Mouse (Mus musculus): Measurements from ENCODE around the gene Derl3.
"Not testable (repeated sequence)": the region's sequence is repeated elsewhere in the genome, so short reads cannot be mapped to it uniquely, and the experiment has no call there.

Gene Derl3

DNA sequence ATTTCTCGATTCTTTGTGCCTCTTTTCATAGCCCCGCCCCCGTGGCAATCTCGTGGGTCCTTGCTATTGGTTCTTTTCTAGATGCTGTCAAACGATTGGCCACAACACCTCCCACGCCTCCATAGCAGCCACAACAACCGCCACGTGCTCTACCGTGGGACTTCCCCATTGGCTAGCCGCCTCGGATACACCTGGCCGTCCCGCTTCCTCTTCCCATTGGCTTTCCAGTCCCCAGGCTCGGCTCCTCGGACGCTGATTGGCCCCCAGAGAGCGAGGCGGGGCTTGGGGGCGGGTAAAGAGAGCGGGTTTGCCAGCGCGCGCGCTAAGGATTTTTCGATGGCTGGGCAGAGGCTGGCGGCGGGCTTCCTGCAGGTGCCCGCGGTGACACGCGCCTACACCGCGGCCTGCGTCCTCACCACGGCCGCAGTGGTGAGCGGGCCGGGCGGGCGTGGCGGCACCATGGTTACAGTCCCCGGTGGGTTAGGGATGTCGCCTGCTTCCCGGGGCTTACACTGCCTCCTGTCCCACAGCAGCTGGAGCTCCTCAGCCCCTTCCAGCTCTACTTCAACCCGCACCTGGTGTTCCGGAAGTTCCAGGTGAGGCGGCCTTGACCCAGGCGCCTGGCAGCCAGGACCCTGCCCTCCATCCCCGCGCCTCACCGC is at the start of gene Derl3:
TSS of gene Derl3 (plus strand) at position 325 of the 662 bp plus-strand sequence.
- peak; percentile 94 for DNase-seq

DNA sequence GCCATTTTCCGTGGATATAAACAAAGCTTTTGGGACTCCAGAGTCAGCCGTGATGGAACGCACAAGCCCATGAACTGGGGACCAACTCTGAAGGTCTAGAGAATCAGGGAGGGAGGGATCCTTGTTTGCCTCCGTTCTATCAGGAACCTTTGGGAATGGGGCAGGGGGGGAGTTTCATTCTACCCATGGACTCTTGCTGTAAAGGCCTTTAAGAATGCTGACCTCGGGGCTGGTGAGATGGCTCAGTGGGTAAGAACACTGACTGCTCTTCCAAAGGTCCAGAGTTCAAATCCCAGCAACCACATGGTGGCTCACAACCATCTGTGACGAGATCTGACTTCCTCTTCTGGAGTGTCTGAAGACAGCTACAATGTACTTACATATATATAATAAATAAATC is 49.3 kb upstream of the Derl3 start:
- not testable (repeated sequence) for DNase-seq

DNA sequence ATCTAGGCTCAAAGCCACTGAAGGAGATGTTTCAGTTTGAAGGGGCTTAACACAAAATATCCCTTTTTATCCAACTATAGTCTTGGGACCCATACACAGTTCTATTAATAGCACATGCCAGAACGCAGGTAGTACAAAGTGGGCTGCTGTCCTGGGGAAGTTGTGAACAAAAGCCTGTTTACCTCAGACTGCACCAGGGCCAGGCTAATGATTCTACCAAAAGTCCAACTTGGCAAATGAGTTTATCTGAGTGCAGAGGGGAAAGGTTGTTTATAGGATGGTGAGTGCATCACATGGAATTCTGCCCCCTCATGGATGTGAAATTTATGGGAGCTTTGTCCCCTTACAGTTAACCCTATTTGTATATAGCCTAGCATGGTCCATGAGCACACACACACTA is 48.4 kb upstream of the Derl3 start:
- no peak for DNase-seq

DNA sequence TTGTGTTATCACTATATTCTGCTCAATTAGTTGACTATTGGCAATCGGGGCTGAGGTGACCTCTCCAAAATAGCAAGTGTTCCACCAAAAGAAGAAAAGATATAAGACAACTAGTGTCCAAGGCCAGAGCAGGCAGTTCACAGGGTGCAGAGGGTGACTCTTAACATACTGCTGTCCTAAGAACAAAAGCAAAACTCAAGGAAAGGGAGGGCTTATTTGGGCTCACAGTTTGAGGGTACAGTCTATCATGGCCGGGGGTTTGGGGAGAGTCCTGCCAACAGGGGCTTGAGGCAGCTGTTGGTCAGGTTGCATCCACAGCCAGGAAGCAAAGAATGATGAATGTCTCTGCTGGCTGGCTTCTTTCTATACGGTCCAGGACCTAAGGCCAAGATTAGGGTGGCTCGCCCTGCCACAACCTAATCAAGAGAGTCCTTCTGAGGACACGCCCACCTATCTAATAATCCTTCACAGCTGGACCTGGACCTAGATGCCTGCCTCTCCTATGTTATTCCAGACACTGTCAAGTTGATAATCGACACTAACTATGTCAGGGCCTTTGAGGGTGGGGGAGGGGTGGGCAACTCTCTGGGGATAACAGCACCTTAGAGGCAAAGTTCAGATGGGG is 47.8 kb upstream of the Derl3 start:
- DNase-seq: no peak

DNA sequence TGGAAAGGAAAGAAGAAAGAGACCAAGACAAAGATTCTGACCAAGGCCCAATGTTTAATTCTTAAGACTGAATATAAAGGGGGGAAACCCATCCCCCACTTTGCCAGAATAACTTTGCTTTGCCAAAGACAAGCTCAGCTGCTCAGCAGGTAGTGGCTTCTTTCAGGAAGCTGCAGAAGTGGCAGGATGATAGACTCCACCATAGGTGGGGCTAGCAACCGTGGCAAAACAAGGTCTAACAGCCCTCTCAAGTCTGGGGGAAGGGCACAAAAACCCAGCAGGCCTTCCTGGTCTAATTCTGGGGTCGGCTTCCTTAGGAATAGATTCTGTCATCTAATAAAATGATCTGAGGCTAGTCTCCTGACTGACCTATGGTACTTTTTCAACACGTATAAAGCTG is 44.8 kb upstream of the Derl3 start:
- no peak for DNase-seq

DNA sequence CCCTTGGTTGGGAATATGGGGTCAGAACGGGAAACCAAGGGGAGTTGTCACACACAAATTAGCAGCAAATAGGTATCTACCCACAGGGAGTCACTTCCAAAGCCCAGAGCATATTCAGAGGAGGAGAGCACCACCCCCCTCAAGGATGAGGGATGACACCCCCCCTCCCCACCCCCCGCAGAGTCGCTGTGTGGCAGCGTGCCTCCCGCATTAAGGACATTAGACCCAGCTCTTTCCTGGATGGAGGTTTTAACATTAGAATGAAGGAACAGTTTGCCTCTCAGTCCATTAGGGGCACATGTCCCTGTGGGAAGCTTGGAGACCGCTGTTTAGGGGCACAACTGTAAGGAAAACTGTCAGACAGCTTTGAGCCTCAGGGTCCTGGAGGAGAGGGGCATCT is 42.1 kb upstream of the Derl3 start:
- DNase-seq: no peak

DNA sequence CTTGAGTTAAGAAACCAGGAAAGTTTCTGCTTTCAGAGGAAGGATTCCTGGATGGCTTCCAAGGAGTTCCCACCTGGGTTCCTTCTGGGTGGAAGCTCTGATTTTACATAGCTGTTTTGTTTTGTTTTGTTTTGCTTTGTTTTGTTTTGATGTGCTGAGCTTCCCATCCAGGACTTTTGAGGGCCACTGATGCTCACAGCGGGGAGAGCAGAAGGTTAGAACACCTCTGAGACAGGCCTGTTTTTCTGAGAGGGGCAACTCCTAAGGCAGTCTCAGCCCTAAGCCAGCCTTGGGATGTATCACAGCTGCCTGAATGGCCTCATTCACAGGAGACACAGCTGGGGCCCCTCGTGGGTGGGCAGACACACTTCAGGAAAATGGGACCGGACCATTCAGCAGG is 41.5 kb upstream of the Derl3 start:
- DNase-seq: no peak

DNA sequence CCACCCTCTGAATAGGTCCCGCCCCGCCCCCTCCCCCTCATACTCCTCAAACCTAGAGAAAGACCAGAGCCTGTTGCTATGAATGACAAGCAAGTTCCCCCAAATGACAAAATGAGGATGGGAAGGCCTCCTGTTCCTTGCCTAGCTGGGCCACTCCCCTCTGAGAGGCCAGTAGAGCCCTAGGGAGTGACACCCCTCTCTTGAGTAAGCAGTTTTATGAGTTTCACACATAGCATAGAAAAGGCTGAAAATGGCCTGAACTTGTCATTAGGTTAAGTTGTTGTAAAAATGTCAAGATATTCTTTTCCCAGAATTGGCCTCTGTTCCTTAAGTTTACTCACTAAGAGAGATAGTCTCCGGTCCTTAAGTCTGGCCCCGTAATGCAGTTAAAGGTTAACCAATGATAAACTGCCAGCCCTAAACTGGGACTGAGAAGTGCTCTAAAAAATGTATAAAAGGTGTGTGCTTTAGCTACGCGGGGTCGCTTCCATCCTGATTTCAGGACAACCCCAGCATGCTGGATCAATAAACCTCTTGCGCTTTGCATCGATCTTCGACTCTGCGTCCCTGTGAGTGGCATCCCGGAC is 40.6 kb upstream of the Derl3 start:
- DNase-seq: no peak

DNA sequence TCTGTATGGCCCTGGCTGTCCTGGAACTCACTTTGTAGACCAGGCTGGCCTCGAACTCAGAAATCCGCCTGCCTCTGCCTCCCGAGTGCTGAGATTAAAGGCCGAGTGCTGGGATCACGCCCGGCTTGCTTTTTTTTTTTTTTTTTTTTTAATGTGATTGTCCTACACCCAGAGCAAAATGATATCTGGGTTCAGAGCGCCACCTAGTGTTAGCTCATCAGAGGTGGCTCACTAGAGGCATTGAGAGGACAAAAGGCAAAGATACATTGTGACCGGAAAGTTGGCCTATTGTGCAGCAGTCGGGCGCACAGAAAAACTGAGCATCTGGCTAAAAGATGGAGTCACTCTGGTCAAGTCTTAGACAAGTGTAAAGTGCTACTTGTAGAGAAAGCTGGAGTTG is 39.8 kb upstream of the Derl3 start:
- peak; percentile 90 for DNase-seq

DNA sequence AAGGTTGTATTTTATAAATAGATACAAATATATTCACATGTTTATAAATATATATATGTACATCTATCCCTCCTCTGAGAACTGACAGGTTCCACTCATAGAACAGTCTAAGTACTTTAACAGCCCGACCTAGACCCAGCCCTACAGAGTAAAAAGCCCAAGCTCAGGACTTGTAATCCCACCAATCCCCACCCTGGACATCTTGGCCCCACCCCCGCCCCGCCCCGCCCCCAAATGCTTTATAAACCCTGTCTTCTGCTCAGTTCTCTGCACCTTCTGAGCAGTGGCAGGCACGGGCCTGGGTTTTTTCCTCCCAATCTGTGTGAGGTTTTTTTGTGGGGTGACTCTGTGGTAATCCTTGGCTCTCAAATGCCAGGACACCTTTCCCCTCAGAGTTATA is 39.1 kb upstream of the Derl3 start:
- no peak for DNase-seq

DNA sequence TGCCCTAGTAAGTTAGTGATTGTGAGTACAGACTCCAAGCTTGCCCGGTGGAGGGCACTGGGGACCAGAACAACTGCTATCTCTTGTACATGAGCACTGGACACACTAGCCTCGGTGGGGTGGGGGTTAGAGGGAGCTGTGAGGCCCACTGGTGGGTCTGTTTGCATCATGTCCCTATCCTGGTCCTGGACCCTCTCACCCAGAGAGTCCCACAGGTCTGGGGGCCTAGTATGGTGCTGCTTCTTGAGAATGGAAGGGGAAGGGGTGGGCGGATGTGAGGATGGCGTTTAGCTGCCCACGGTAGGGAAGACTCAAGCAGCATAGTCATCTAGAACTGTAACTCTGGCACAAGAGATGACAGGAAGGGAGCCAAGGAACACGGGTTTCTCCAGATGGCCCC is 38.4 kb upstream of the Derl3 start:
- DNase-seq: no peak

DNA sequence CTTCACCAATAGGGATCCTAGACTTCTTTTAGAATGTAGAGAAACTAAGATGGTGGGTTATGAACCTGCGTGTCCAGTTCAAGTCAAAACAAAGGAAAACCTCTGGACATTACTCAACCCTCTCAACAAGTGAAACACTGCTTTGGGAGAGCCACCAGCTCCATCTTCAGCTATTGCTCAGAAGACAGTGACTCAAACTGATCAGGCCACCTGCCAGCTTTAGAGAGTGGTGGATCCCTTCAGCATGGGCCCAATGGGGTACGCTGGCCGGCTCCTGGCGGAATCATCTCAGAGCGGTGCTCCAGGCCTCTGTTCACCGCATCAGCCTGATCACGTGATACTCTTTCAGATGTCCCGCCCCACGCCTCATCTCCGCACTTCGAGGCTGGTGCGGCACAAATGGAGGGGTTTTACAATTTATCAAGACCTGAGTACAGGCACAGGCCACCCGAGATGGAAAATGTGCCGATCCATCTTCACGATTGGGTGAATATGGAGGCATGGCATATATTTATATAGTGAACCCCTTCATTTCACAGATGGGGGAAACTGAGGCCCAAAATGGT is 37.7 kb upstream of the Derl3 start:
- no peak for DNase-seq

DNA sequence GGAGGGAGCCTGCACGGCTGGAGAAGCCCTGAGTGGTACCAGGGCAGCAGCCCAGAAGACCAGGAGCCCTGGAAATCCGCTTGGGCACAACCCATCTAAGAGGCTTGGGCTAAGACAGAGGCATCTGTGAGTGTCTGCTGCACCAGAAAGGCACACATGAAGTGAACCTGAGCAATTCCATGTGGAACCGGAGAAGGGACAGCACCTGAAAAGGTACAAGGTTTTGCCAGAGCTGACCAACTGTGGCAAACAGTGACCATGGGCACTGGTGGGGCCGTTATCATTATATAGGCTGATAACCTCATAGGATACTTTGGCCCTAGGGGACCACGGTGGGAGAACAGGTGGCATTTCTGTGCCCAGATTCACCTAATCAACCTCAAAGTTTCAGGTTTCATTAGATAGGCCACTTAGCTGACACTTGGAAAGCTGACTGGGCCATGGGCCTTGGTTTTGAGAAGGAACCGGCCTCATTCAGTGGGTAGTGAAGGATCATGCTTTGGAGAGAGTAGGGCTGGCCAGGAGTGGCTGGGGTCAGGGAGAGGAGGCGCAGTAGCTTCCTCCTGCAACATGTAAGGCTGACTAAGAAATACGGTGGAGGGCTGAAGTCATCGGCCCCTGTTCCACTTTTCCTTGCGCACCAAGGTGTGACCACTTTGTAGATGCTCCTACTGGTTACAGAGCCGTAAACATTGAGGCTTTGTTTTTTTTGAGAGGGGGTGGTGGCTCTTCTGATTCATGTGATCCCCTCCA is 36.9 kb upstream of the Derl3 start:
- no peak for DNase-seq

DNA sequence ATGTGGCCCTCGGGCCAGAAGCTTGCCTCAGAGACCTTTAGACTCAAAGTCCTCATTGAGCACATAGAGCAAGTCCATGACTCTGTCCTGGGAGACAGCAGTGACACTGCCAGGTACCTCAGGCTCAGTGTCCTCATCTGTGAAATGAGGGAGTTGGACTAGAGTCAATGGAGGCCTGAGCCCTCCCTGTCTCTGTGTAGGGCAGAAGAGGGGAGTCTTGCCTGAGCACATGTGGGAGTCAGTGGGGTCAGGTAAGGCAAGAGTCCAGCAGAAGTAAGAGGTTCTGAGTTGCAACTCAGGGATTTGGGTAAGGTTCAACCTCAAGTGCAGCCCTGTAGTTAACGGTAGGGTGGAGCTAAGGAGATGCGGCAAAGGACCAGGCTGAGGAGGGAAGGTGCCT is 36.2 kb upstream of the Derl3 start:
- no peak for DNase-seq

DNA sequence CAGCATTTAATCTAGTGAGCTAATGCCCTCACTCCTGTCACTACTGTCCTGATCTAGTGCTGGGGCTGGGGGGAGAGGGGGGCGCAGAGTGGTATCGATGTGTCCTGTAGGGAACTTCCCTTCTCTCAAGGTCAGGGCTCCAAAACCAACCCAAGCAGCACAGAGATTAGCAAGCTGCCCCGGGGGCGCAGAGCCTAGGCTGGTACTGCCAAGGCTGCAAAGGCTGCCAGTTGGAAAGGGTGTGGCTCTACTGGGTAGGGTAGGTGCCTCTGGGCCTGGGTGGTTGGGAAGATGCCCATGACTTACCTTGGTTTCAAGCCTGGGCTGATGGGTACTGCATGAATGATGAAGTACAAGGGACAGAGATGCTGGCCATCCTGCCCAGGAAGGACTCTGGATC is 35.6 kb upstream of the Derl3 start:
- no peak for DNase-seq

DNA sequence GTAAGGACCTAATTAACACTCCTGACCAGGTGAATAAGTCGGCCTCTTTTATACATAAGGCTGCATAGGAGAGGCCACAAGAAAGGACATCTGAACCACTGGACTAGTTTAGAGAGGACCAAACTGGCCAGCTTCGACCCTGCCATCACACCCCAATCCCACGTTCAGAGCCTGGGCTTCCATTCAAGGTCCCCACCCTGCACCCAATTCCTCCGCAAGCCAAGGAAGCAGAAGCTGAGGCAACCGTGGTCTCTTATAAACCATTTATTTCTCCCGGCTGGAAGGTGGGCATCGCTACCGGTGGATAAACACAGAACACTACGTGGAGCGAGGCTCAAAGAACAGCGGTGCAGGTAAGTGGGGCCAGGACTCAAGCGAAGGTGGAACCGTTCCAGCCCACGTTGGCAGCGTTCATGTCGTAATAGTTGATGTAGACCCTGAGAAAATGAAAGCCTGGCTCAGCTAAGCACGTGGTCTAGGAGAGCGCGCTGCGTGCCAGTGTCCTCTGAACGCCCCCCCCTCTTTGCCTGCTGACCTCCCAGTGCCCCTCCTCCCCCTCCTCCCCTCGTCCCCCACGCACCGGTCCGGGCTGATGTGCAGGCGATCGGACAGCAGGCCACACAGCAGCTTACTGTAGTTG is 34.0 kb upstream of the Derl3 start:
- DNase-seq: no peak

DNA sequence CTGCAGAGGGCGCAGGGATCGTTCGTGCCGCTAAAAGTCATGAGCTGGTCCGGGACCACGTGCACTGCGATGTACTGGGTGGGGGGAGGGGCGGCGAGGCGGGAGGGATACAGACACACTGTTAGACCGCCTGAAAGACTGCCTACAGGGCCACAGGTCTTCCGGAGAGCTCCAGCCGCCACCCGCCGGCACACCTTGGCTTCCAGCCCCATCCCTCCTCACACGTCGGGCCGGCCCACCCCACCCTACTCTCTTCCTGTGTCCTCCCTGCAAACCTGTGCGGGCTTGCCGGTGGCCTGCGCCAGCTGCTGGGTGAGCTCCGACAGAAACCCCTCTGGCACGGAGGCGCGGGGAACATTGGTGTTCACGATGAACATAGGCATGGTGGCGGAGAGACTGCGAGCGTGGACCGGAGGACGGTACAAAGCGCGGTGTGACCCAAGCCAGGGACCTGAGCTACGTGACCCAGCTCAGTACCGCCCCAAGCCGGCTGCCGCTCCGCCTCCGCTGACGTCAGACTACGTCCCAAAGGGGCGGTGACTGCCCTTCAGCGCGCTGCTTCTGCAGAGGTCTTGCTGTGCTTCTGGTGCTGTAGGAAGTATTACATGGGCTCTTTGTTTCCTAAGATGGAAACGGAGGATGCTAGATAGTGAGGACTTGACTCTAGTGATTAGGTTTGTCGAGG is 33.3 kb upstream of the Derl3 start, which contains the start of gene Mif:
TSS of gene Mif (minus strand) at position 455 of the 685 bp plus-strand sequence.
- peak; percentile 88 for DNase-seq

DNA sequence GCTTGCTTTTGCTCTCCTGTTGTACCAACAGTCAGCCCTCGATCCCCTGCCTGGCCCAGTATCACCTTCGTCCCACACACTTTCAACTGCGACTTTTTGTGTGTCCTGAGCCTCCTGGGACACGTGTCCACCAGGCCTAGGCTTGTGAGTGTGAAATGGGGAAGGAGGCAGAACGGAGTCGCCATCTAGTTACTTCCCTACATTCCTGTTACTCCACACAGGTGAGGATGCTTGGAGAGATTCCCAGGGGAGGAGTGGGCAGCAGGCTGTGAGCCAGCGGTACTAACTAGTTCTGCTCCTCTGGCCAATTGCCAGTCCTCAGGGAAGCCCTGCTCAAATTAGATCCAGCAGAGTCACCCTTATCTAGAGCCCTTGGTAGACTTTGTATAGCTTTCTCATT is 32.5 kb upstream of the Derl3 start:
- no peak for DNase-seq

DNA sequence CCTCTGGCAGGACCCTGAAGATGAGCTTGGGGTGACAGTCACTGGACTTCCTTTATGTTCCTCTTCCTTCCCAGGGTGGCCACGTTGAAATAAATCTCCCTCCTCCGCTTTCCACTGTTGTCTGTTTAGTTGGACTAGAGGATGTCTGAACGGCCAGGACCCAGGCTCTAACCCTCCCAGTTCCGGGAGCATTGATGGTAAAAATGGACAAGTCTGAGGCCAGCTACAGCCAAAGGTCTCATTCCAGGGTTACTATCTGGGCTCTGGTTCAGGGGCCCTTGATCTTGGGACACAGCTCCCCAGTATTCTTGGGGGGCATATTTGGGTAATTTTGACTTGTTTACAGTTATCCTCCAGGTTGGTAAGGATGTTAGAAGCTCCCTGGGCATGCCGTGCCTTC is 31.6 kb upstream of the Derl3 start:
- DNase-seq: no peak

DNA sequence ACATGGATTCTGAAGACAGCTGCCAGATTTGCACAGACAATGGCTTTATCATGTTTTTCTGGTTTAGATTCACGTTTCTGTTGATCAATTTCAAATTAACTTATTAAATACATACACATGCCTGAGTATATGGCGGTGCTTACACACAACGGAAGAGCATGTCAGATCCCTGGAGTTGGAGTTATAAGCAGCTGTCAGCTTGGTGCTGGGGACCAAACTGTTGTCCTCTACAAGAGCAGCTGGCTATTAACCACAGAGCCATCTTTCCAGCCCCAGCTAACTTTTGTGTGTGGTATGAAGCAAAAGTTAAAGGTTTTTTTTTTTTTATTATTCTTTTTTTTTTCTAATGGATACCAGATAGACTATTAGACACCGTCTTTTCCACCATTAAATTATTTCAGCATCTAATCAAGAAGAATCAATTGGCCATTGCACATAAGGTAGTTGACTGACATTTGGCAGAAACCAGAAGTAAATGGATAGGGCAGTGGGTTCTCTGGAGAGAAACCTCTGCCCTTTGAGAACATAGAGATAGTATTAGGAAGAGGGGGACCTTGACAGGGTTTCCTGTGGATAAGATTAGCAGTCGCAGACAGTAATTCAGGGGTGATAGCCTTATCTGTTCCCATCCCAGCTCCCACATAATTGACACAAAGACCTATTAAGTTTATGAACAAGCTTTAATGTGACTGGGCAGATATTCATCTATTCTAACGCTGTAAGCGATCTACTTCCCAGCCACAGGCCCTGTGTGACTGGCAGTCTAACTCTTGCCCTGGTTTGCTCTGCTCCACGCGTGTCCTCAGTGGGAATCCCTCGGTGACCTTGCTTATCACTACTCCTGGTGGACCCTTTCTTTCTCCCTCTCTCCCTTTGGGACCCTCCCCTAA is 20.9 kb upstream of the Derl3 start:
- no peak for DNase-seq

DNA sequence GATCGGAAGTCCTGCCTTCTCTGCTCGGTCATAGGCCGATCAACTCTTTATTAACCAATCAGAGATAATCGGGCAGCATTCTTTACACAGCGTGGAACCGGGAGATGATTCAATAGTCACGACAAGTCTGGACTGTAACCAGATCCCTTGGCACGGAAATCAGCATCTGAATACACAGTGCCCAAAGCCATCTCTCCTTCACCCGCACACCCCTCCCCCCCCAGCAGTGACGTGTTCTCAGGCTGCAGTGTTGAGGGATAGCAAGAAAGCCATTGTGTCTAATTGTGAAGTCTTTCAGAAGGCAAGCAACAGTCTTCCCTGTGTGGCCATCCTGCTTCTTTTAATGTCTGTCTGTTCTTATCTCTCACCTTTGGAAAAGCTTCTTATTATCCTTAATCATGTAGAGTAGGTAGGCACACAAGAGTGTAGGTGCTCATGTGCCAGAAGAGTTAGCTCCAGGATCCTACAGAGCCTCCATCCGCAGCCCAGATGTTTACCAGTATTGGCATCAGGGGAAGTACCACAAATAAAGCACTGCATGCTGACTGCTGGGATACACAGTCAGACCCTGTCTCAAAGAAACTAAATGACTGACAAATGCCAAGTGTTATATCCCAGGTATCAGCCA is 20.2 kb upstream of the Derl3 start:
- peak; percentile 92 for DNase-seq
